Mouse (Mus musculus) neural tube, embryonic 12.5 days (tissue): ENCODE measurements around the gene Tmem266. TPM values are rescaled to one million over a fixed set of nuclear protein-coding genes. Genes with fewer than 3 reads are reported as not detected.

ENCODE experiments used
- ATAC-seq: fragments of 200-750 bp; cut with Nextera tagmentation; 2 replicates; pipeline ENCODE4 v1.8.0; 2017; ENCODE audit warnings: low read depth, mild to moderate bottlenecking, moderate TSS enrichment, moderate library complexity; ENCODE audit not compliant: low FRiP score
- H3K27ac ChIP-seq: fragments of 300-500 bp; sonication (generic); 2 replicates; pipeline ENCODE4 v1.5.1; 2016
- H3K27me3 ChIP-seq: fragments of 300-500 bp; sonication (generic); replicated peaks from 2 replicates; pipeline ENCODE4 v1.6.1; 2016; ENCODE audit warnings: mild to moderate bottlenecking
- H3K36me3 ChIP-seq: fragments of 300-500 bp; sonication (generic); 2 replicates; pipeline ENCODE4 v1.6.1; 2016; ENCODE audit warnings: mild to moderate bottlenecking
- H3K4me1 ChIP-seq: fragments of 300-500 bp; sonication (generic); 2 replicates; pipeline ENCODE4 v1.6.1; 2016
- H3K4me2 ChIP-seq: fragments of 300-500 bp; sonication (generic); replicated peaks from 2 replicates; pipeline ENCODE4 v1.6.1; 2016; ENCODE audit warnings: mild to moderate bottlenecking
- H3K4me3 ChIP-seq: fragments of 300-500 bp; sonication (generic); 2 replicates; pipeline ENCODE4 v1.5.1; 2016
- H3K9ac ChIP-seq: fragments of 300-500 bp; sonication (generic); 2 replicates; pipeline ENCODE4 v1.6.1; 2016; ENCODE audit warnings: mild to moderate bottlenecking
- H3K9me3 ChIP-seq: fragments of 300-500 bp; sonication (generic); 2 replicates; pipeline ENCODE4 v1.6.1; 2016; ENCODE audit warnings: mild to moderate bottlenecking
- WGBS: fragments of 180-500 bp; shearing (Covaris S2); methylation state at CpG from one replicate; pipeline ENCODE4 v1.1.7; 2016; 5-methylcytosine and 5-hydroxymethylcytosine counted together
- polyA plus RNA-seq: library from polyadenylated mRNA; unstranded; fragments of >200 nt; fragmentation: Nextera tagmentation; extraction: Ambion mirVana; gene quantifications from 2 replicates; pipeline ENCODE4 v1.2.1, GENCODE M21; 2016

The Tmem266 gene
- 1.7 and 2.0 TPM in 2 replicates for polyA plus RNA-seq

DNA sequence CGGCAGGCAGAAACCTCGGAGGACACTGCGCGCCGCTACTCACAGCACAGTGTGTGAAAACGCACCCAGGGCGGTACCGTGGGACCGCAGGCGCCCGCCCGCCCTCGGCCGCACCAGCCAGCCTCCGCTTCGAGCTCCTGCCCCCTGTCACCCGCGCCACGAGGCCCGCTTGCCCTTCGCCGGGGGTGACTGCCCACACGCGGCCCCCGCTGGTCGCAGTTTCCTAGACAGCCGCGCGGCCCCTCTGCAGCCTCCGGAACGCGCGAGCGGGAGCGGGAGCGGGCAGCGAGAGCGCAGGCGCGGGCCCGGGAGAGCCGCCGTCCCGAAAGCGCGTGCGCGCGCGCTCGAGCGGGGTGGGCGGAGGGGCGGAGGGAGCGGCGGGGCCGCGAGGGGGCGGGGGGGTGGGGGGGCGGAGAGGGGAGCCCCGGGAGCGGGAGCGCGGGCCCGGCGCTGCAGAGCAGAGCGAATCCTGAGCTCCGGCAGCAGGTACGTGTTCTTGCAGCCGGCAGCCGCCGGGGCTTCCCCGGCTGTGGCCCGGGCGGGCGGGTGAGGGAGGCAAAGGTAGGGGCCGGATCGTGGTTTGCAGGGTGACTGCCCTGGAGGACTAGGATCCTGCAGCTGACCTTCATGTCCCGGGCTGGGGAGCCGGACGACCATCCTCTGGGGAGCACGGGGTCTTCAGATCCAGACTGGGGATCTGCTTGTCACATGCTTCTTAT lies at the start of gene Tmem266, which contains the start of gene Nrg4:
TSS of gene Tmem266 (plus strand) at position 399 of the 719 bp plus-strand sequence.
TSS of gene Nrg4 (minus strand) at position 330 of the 719 bp plus-strand sequence.
- Histone ChIP-seq H3K4me3 (peak within 1 kb of the TSS; percentile 70), H3K36me3 (no peaks in the 10 kb centered on the region), H3K9me3 (no peaks in the 10 kb centered on the region), H3K27me3 (peaks cover 22% of the 10 kb centered on the region), H3K4me1 (peaks cover 9% of the 10 kb centered on the region), H3K9ac (peak within 1 kb of the TSS; percentile 71), H3K27ac (0 out of 2 replicates have a peak within 1 kb of the TSS, but pooled peaks have one; percentile 59), H3K4me2 (peak within 1 kb of the TSS; percentile 82)
- under 1% methylated on average over 64 of the region's 82 CpGs for WGBS
- peak; percentile 92 for ATAC-seq

DNA sequence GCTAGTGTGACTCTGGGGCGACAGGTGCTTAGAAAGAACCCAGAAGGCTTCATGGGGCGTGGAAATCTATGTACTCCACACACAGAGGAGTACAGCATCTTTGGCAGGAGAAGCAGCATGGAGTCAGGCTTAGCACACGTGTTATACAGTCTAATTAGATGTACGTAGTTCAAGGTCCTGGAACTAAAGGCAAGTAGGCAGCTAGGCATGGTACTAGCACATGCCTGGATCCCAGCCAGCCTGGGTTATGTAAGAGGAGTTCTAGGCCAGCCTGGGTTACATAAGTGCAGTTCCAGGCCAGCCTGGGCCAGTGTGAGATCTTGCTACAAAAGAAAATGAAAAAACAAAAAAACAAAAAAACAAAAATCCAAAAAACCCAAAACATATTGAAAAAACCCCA lies 49.2 kb upstream of the Tmem266 start:
- H3K9ac ChIP-seq = no peak overlapping the region
- H3K27ac ChIP-seq = no peak overlapping the region
- 53% methylated on average over 4 of the region's 4 CpGs for WGBS
- H3K27me3 ChIP-seq = no peaks in the 10 kb centered on the region
- H3K36me3 ChIP-seq = no peaks in the 10 kb centered on the region
- no peaks in the 10 kb centered on the region for H3K4me1 ChIP-seq
- ATAC-seq = no peak
- no peak overlapping the region for H3K4me3 ChIP-seq
- no peak overlapping the region for H3K4me2 ChIP-seq
- no peaks in the 10 kb centered on the region for H3K9me3 ChIP-seq

DNA sequence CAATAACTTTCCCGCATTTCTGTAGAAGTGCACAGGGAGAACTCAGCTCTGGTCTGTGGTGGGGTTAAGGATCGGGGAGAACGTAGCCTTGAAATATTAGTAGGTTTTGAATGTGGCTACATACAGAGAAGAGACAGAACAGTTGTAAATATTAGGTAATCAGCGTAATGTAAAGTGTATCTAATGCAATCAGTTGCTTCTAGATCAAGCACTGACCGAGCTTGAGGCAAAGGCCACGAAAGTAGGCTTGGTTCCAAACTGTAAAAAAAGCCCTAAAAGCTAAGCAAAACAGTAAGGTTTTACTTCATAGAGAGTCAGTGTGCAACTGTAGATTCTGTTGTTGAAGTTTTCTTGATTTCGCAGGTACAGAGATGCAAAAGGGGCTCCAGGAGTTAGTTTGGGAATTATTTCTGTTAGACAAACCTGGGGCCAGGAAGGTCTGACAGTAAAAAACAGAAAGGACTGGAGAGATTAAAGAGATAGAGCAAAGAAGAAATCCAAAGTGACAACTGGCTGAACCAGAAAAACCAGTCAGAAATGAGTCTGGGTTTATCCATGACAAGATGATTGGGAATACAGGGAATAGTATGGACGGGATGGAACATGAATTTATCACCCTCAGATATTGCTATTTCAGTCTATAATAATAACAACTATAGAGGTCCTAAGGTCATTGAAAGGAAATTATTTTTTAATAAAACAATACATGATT lies 47.4 kb upstream of the Tmem266 start:
- Histone ChIP-seq H3K36me3 (no peaks in the 10 kb centered on the region), H3K4me1 (no peaks in the 10 kb centered on the region), H3K9me3 (no peaks in the 10 kb centered on the region), H3K4me3 (no peak overlapping the region), H3K27me3 (no peaks in the 10 kb centered on the region), H3K27ac (no peak overlapping the region), H3K9ac (no peak overlapping the region), H3K4me2 (no peak overlapping the region)
- ATAC-seq = no peak
- 90% methylated on average over 8 of the region's 8 CpGs for WGBS

DNA sequence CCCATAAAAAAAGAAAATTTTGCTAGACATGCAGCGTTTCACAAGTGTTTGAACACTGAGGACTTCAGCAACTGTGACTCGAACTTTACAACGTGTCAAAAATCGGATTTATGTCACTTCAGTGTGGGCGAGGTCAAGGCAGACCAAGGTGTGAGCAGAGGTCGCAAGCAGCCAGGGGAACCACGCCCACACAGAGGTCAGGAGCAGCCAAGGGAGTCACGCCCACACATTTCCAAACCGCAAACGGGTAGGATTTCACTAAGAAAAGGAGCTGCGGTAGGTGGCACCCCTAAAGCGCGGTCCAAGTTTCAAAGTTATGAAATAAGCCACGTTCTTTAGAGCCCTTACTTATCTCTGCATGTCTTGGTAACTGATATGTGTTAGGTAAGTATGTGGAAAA lies 43.2 kb upstream of the Tmem266 start:
- Histone ChIP-seq H3K4me1 (no peaks in the 10 kb centered on the region), H3K9me3 (no peaks in the 10 kb centered on the region), H3K4me3 (no peak overlapping the region), H3K27me3 (no peaks in the 10 kb centered on the region), H3K9ac (no peak overlapping the region), H3K36me3 (no peaks in the 10 kb centered on the region), H3K27ac (no peak overlapping the region), H3K4me2 (no peak overlapping the region; the same call in 1 of the 2 replicates)
- WGBS = 4% methylated on average over 14 of the region's 14 CpGs
- ATAC-seq = no peak

DNA sequence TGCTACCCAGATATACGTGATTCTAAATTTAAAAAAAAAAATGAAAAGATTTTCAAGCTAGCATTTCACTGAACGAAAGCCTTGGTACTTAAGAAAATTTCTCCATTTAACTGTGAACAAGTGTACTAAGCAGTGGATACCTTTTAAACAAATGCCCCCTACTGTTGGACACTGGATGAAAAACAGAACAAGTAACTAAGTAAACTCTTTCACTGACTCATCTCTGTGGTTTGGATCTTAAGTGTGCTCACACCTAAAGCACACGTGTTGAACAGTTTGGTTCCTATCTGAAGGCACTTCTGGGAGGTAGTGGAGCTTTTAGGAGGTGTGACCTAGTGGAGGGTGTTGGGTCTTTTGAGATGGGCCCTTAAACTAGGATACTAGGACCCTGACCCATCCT lies 41.5 kb upstream of the Tmem266 start:
- Histone ChIP-seq H3K4me1 (no peaks in the 10 kb centered on the region), H3K27me3 (no peaks in the 10 kb centered on the region), H3K4me2 (no peak overlapping the region), H3K9me3 (no peaks in the 10 kb centered on the region), H3K36me3 (no peaks in the 10 kb centered on the region), H3K27ac (no peak overlapping the region), H3K4me3 (no peak overlapping the region), H3K9ac (no peak overlapping the region)
- 77% methylated on average over 3 of the region's 3 CpGs for WGBS
- no peak for ATAC-seq

DNA sequence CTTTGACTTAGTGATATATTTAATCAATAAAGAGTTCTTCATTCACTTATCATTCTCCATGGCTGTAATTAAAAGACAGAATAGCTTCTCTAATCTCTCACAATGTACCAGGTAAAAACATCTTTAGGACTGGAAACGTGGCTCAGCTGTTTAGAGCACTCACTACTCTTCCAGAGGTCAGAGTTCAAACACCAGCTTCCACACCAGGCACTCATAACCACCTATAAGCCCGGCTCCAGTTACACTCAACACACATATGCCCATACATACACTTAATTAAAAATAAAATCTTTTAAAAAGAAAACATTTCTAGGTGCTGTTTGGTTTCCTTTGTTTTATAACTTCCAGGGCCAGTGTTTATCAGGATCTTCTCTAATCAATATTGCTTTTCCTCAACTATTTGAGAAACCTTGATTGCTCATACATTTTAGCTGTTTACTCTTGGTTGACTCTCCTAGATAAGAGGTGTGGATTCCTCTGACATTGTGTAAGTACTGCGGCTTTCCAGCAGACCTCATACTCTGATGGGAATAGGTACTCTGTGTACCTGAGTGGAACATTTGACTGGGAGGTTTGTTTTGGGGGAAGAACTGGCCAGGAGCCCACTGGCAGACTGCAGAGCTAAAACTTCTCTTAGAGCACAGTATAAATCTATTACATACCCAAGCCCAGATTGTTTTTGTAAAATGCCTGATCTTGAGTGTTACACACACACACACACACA lies 37.1 kb upstream of the Tmem266 start:
- Histone ChIP-seq H3K9ac (no peak overlapping the region), H3K27me3 (no peaks in the 10 kb centered on the region), H3K4me1 (no peaks in the 10 kb centered on the region), H3K27ac (no peak overlapping the region), H3K4me2 (no peak overlapping the region), H3K36me3 (no peaks in the 10 kb centered on the region), H3K4me3 (no peak overlapping the region), H3K9me3 (no peaks in the 10 kb centered on the region)
- 71% methylated on average over 3 of the region's 3 CpGs for WGBS
- no peak for ATAC-seq

DNA sequence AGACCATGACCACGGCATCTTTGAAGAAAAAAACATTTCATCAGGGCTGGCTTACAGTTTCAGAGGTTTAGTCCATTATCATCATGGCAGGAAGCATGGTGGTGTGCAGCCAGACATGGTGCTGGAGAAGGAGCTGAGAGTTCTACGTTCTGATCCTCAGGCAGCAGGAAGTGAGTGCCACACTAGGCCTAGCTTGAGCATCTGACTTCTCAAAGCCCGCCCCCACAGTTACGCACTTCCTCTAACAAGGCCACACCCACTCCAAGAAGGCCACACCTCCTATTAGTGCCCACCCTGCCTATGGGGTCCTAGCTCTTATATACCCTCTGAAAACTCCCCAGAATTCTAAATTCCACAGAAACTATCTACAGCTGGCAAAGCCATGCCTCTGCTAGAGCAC lies 34.7 kb upstream of the Tmem266 start:
- Histone ChIP-seq H3K4me3 (no peak overlapping the region), H3K4me2 (no peak overlapping the region), H3K9ac (no peak overlapping the region), H3K27ac (no peak overlapping the region), H3K27me3 (no peaks in the 10 kb centered on the region), H3K36me3 (no peaks in the 10 kb centered on the region), H3K9me3 (no peaks in the 10 kb centered on the region), H3K4me1 (no peaks in the 10 kb centered on the region)
- no peak for ATAC-seq
- WGBS = 92% methylated on average over 4 of the region's 4 CpGs

DNA sequence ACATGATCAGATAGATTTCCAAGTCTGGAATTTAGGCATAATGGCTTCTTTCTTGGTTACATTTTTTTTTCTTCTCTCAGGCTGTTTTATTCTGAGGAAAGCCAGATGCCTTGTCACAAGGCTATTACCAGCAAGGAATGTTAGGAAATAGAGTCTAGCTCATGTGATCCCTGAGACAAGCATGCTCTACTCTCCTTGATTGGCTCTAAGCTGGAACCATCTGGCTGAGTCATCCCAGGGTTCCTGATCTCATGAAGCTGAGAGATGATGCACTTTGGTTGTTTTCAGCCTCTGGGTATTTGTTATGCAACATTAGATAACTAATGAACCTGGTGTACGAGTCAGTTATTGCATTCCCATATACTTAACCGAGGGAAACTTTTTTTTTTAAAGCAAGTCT lies 30.5 kb upstream of the Tmem266 start:
- H3K27me3 ChIP-seq = no peaks in the 10 kb centered on the region
- no peak for ATAC-seq
- no peak overlapping the region for H3K4me3 ChIP-seq
- 84% methylated on average over 2 of the region's 2 CpGs for WGBS
- no peaks in the 10 kb centered on the region for H3K4me1 ChIP-seq
- no peak overlapping the region for H3K9ac ChIP-seq
- no peak overlapping the region for H3K4me2 ChIP-seq
- H3K27ac ChIP-seq = no peak overlapping the region
- H3K9me3 ChIP-seq = no peaks in the 10 kb centered on the region
- no peaks in the 10 kb centered on the region for H3K36me3 ChIP-seq

DNA sequence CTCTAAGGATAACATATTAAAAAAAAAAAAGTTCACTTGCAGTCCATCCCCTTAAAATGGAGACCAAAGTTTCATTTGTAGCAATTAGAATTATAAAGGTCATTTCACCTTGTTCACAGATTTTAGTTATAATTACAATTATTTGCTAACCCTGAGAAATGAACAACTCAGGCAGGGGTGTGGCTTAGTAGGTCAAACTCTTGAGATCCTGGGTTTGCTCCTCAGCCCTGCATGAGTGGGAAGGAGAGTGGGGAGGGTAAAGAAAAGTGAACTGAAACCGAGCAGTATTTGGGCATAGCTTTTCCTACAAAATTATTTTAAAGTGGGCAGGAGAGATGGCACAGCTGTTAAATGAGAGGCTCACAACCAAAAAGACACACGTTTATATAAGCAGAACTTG lies 19.6 kb upstream of the Tmem266 start:
- no peak overlapping the region for H3K27ac ChIP-seq
- H3K4me3 ChIP-seq = no peak overlapping the region
- H3K9me3 ChIP-seq = no peaks in the 10 kb centered on the region
- H3K4me2 ChIP-seq = no peak overlapping the region
- H3K36me3 ChIP-seq = no peaks in the 10 kb centered on the region
- H3K9ac ChIP-seq = no peak overlapping the region
- no peak for ATAC-seq
- WGBS = 81% methylated on average over 2 of the region's 2 CpGs
- H3K4me1 ChIP-seq = no peaks in the 10 kb centered on the region
- no peaks in the 10 kb centered on the region for H3K27me3 ChIP-seq

DNA sequence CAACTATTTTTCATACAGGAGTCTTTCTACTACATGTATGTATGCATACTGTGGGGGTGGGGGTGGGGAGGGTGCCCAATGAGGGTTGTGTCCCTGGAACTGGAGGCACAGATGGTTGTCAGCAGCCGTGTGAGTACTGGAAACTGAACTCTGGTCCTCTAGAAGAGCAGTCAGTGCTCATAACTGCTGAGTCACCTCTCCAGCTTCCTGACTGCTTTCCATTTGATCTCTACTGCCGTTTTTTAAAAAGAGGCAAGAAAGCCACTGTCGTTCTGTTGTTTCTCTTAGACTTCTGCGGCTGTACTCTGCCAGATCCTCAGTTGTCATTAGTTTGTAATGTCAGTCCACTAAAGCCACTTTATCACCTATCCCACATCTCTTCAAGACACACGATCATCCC lies 19.2 kb upstream of the Tmem266 start:
- WGBS = 80% methylated on average over 5 of the region's 5 CpGs
- no peaks in the 10 kb centered on the region for H3K27me3 ChIP-seq
- no peak overlapping the region for H3K27ac ChIP-seq
- no peak overlapping the region for H3K4me3 ChIP-seq
- no peaks in the 10 kb centered on the region for H3K9me3 ChIP-seq
- no peaks in the 10 kb centered on the region for H3K4me1 ChIP-seq
- no peak for ATAC-seq
- H3K4me2 ChIP-seq = no peak overlapping the region
- H3K36me3 ChIP-seq = no peaks in the 10 kb centered on the region
- no peak overlapping the region for H3K9ac ChIP-seq

DNA sequence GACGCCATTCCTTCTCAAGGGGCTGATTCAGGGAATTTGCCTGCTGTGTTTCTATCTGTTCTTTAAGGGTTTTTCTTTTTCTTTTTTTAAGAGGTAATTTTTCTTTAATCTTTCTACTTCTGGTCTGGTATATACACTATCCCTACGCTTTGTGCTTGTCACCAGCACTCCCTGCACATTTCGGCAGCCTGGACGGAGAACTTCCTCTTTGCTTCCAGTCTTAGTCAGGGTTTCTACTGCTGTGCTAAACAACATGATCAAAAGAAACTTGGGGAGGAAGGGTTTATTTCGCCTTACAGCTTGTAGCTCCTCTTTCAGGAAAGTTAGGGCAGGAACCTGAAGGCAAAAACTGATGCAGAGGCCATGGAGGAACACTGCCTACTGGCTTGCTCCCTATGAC lies 18.3 kb upstream of the Tmem266 start:
- Histone ChIP-seq H3K4me3 (no peak overlapping the region), H3K27me3 (no peaks in the 10 kb centered on the region), H3K27ac (no peak overlapping the region), H3K4me1 (no peaks in the 10 kb centered on the region), H3K4me2 (no peak overlapping the region), H3K9ac (no peak overlapping the region), H3K36me3 (no peaks in the 10 kb centered on the region), H3K9me3 (no peaks in the 10 kb centered on the region)
- WGBS = 81% methylated on average over 5 of the region's 5 CpGs
- no peak for ATAC-seq

DNA sequence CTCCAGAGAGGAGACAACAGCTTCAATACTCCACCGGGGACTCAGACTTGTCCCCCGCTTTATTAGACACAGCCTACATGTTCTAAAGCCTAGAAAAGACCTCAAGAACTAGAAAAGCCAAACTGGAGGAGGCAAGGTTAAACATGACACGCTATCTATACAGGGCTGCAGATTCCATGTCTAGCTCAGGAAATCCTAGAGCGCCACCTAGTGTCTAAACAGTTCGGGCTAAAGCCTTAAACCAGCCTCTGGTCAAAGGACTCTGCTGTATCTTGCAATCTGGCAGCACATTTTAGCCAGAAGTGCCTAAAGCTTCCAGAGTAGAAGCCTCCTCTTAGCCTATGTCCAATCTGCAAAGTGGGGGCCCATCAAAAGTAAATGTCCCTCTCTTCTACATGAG lies 15.2 kb upstream of the Tmem266 start:
- H3K4me3 ChIP-seq = no peak overlapping the region
- H3K9me3 ChIP-seq = no peaks in the 10 kb centered on the region
- H3K4me2 ChIP-seq = no peak overlapping the region
- no peak overlapping the region for H3K9ac ChIP-seq
- no peak for ATAC-seq
- no peak overlapping the region for H3K27ac ChIP-seq
- 13% methylated on average over 5 of the region's 5 CpGs for WGBS
- no peaks in the 10 kb centered on the region for H3K27me3 ChIP-seq
- no peaks in the 10 kb centered on the region for H3K4me1 ChIP-seq
- H3K36me3 ChIP-seq = no peaks in the 10 kb centered on the region
